Mouse (Mus musculus) olfactory bulb, adult 2 months (tissue): Measurements from ENCODE around the gene Actr1b.

Experiments
- CTCF ChIP-seq: fragments of 200-500 bp; IDR thresholded peaks from 2 replicates; pipeline ENCODE4 v1.5.1; 2012; ENCODE audit warnings: low read depth, mild to moderate bottlenecking, low read length, moderate library complexity; ENCODE audit not compliant: insufficient read depth
- POLR2A ChIP-seq: fragments of 200-500 bp; IDR thresholded peaks from 2 replicates; pipeline ENCODE4 v1.6.1; 2012; ENCODE audit warnings: mild to moderate bottlenecking, low read depth, low read length, moderate library complexity; ENCODE audit not compliant: insufficient read depth

GRCm38 (mm10) chr1:36753932-36754675 is 39.9 kb upstream of the Actr1b start:
- no peak for TF ChIP-seq POLR2A
- no peak for TF ChIP-seq CTCF
